Mouse (Mus musculus) left cerebral cortex, adult 2 months (tissue): ENCODE measurements at regions not wholly inside any gene's neighbourhood (a gene's known extent, or its start where the extent isn't known, plus 50 kb on each side); places are given as distances from the start of the nearest gene placed in this dataset.

Experiments
- DNase-seq, 2 experiments: peaks; one replicate each; pipeline ENCODE4 v3.0.0; 2021 to 2022; ENCODE audit warnings: low spot score in 2 of 2, mixed read lengths in 1 of 2; ENCODE audit errors: extremely low spot score in 1 of 2
- H3K27ac ChIP-seq: fragments of 200-600 bp; 2 replicates; pipeline ENCODE4 v1.8.1; 2022
- H3K4me3 ChIP-seq: fragments of 200-600 bp; 2 replicates; pipeline ENCODE4 v1.8.1; 2022
- CTCF ChIP-seq: fragments of 200-600 bp; IDR thresholded peaks from 2 replicates; pipeline ENCODE4 v1.8.1; 2022; ENCODE audit warnings: antibody characterized with exemption, mild to moderate bottlenecking, moderate library complexity
- intact Hi-C: fragments of 180-260 bp; cut with DNase I; formaldehyde crosslinking; loops from one replicate; pipeline ENCODE4 v1.15.1; 2025

DNA sequence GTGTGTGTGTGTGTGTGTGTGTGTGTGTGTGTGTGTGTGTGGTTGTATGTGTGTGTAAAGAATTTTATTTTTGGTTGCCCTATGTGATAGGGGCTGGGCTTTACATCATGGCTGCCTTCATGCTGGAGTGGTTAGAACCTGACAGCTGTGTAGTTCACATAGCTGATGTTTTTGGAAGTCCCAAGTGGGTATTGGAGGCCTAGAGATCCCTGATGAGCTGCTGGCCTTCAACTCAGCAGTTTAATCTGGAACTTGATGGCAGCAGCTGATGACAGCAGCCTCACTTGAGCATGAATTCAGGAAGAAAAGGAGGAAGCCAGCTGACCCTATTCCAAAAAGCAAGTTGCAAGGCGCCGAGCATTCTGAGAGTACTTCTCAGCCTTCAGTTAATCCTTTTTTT is 846.6 kb downstream of the Adgrl2 start:
- H3K27ac ChIP-seq, result no peak overlapping the region
- intact Hi-C loops, result no loop called here
- no peak for TF ChIP-seq CTCF
- no peak overlapping the region for H3K4me3 ChIP-seq
- no peak for DNase-seq

DNA sequence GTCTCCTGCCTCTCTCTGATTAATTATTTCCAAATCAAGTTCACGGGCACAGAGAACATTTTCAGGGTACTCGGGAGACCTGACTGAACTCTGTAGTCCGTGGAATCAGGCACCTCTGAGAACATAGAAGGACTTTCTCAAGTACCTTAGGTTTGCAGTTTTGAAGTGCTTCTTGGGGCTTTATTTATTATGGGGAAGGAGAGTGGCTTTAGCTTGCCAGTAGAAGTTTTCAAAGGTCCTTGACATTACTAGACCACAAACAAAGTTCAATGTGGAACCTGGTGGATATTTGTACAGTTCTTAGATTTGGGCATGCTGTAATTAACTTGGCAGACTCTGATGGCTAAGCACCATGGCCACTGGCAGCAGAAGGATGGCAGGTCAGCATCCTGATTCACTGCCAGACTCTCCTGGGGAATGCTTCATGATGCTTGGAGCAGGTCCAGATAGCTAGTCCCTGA is 853.5 kb downstream of the Adgrl2 start:
- intact Hi-C loops, result no loop called here
- no peak overlapping the region for H3K27ac ChIP-seq
- DNase-seq, result no peak
- no peak for TF ChIP-seq CTCF
- H3K4me3 ChIP-seq, result no peak overlapping the region

DNA sequence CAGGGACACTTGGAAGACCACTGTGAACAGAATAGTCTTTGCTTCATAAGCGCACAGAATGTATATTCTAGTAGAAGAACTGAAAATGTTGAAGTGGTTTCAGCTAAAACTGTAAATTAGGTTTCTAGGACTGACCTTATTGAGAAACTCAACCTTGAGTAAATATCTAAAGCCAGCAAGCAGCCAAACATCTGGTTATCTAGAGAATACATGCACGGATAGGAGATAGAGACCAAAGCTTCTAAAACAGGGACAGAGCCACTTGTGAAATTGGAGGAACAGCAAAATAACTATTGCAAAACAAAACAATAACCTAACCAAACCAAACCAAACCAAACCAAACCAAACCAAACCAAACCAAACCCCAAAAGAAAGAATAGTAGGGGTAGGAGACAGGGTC is 855.7 kb downstream of the Adgrl2 start:
- H3K4me3 ChIP-seq, result no peak overlapping the region
- TF ChIP-seq CTCF, result no peak
- intact Hi-C loops, result no loop called here
- DNase-seq, result no peak
- no peak overlapping the region for H3K27ac ChIP-seq

DNA sequence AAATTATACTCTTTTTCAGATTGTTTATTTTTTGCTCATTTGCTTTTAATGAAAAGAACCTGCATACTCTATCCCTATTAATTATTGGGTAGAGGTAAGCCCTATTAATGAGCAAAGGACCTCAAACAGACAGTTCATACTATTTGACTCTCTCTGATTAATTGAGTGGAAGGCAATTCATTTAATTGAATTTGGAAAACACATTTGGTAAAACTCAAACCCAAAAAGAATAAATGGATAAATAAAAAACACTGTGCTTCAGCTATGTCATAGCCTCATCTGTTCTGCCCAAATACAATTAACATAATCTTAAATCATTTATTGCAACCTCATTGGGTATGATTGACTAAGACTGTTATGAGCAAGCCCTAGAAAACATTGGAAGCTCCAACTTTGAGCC is 874.8 kb downstream of the Adgrl2 start:
- no peak for DNase-seq
- no peak for TF ChIP-seq CTCF
- intact Hi-C loops, result no loop called here
- no peak overlapping the region for H3K4me3 ChIP-seq
- H3K27ac ChIP-seq, result no peak overlapping the region

DNA sequence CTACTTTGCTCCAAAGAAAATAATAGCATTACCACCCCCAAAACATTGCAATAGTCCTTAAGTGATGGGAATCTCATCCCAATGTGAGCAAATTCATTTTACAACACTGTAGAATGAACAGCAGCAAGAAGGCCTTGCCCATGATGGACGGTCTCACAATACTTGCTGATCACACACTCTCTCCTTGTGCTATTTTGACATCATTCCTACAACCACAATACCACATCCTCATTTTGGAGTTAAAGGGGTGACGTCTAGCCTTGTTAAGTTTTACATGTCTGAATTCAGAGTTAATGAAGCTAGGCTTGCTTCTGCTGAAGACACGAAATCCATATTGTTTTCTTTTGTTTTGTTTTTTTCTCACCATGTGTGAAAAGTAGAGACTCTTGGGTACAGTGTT is 878.2 kb downstream of the Adgrl2 start:
- intact Hi-C loops, result no loop called here
- no peak for TF ChIP-seq CTCF
- Histone ChIP-seq H3K27ac (no peak overlapping the region), H3K4me3 (no peak overlapping the region)
- no peak for DNase-seq

DNA sequence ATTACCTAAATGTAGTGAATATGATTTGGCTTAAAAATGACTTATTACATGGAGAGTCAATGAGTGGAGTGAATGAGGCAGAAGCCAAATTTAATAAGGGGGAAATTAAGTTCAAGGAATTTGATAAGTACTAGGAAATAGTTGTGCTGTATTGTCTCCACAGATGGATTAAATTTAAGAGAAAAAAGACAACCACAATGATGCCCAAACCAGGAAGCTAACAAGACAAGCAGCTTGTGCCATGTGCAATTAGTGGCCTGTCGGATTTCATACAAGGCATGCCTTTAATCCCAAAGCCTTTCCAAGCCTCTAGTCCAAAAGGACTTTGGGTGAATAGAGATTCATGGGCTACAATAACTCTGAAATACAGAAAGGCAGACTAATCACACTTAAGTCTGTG is 883.3 kb downstream of the Adgrl2 start:
- no peak overlapping the region for H3K27ac ChIP-seq
- no peak for TF ChIP-seq CTCF
- no peak for DNase-seq
- no peak overlapping the region for H3K4me3 ChIP-seq
- intact Hi-C loops, result no loop called here

DNA sequence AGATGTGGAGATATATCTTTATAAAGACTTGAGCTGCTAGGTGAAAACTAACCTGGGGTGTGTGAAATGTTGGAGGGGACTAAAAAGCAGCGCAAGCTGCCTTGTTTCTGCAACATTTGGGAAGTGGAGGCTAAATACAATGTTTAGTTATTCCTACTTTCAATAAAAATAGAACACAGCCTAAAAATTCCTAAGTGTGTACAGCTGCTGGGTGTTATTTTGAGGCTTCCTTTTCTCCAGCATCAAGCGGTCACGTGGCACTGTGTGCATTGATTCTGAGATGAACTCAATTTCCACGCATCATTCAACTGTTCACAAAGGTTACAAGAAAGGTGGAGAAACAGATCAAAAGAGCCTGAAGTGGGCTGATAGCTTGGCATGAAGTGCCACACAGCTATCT is 896.4 kb downstream of the Adgrl2 start:
- Histone ChIP-seq H3K27ac (no peak overlapping the region), H3K4me3 (no peak overlapping the region)
- no peak for TF ChIP-seq CTCF
- intact Hi-C loops, result no loop called here
- no peak for DNase-seq

DNA sequence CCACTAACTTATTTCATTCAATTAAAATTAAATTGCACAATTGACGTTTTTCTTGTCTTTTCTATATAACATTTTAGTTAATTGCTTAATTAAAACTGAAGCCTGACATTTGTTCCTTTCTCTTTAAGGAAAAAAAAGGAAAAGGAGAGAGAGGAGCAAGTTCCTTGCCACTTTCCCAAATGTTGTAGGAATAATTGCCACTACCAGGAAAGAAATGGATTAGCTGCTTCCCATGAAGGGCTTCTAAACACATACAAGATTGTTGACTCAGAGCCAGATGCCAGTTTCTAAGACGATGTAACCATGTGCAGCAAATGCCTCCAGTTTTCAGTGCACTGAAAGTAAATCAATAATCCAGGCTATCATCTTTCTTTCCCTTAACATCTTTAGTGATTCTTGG is 914.5 kb downstream of the Adgrl2 start:
- intact Hi-C loops, result no loop called here
- no peak overlapping the region for H3K27ac ChIP-seq
- H3K4me3 ChIP-seq, result no peak overlapping the region
- no peak for TF ChIP-seq CTCF
- DNase-seq, result no peak

DNA sequence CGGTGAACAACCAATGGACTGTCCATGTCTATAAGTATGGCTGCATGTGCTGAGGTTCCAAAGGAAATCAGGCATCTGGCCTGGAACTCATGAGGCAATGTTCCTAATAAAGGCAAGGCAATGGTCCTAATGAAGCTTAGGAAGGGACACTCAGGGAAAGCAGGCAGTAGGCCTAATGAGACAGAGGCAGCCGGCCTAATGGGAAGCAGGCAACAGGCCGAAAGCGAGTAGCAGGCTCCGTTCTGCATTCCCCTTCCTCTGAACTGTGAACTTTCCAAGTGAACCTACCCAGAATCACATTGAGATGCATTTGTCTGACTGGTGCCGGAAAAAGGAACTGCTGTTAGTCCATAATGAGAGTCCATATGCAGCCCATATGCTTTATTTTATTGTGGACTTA is 923.7 kb downstream of the Adgrl2 start:
- intact Hi-C loops, result no loop called here
- no peak for DNase-seq
- no peak for TF ChIP-seq CTCF
- H3K27ac ChIP-seq, result no peak overlapping the region
- H3K4me3 ChIP-seq, result no peak overlapping the region

DNA sequence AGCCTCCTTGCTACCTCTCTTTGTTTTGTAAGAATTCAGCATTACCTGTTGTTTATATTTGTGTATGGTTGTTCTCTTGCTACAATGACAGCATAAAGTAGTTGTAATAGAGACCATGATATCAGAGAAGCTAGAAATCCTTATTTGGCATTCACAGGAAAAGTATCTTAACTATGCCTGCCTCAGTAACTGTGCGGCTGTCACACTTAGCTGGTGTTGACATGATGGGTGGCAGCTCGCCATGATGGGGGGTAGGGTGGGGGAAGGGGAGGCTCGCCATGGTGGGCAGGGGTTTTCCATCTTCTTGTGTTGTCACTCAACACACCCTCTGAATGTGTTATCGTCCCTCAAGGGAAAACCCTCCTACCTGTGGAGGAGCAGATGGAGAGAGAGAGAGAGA is 934.3 kb downstream of the Adgrl2 start:
- no peak for TF ChIP-seq CTCF
- DNase-seq, result no peak
- intact Hi-C loops, result no loop called here

DNA sequence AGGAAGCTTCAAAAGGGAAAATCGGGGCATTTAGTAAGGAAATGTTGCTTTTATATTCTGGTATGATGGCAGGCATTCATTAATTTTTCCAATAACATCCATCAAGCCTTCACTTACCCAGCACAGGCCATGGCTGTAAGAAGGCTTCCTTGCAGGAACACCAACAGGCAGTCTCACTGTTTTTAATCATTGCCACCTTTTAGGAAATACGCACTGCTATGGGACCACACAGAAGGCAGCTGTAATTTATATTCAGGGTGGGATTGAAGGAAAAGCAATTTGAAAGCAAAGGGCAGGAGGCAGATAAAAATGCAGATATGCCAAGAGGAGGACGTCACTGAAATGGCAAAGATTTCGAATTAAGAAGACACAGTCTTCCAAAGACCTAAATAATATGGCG is 937.8 kb downstream of the Adgrl2 start:
- no peak for DNase-seq
- no peak overlapping the region for H3K27ac ChIP-seq
- H3K4me3 ChIP-seq, result no peak overlapping the region
- intact Hi-C loops, result no loop called here
- no peak for TF ChIP-seq CTCF

More for the DNA sequence above, 934.3 kb downstream of the Adgrl2 start:
- Histone ChIP-seq H3K4me3 (no peak overlapping the region), H3K27ac (no peak overlapping the region)

DNA sequence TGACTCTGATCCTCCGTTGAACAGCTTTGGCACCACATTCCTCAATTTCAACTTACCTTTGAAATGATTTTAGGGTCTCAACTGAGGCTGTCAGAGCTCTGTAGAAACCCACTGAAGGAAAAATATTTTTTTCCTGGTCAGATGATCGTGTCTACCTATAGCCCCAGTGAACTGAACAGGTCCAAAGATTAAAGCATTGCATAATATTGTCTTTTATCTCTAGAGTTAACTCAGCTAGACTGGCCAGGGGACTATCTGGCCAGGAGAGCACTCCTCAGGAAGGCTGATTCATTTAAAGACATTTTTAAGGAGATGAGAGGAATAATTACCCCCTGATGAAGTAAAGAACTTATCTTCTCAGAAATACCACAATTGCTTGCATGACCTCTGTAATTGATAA is 942.1 kb downstream of the Adgrl2 start:
- no peak overlapping the region for H3K27ac ChIP-seq
- H3K4me3 ChIP-seq, result no peak overlapping the region
- intact Hi-C loops, result no loop called here
- no peak for TF ChIP-seq CTCF
- DNase-seq, result no peak

DNA sequence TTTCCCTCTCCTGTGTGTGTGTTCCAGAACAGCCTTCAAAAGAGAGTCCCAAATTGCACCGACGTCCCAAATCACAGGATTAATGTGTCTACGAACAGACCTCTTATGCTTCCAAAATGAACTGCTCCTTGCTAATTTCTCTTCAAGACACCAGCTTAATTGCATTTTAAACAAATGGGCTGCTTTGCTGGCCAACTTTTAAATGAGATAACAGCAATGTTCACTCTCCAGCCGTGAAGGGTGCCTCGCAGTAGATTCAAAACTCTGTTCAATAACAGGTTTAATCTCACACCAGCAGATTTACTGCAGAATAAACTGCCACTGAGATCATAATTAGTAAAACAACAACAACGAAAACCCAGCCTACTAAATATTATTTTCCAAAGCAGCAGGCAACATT is 957.8 kb downstream of the Adgrl2 start:
- no peak overlapping the region for H3K4me3 ChIP-seq

DNA sequence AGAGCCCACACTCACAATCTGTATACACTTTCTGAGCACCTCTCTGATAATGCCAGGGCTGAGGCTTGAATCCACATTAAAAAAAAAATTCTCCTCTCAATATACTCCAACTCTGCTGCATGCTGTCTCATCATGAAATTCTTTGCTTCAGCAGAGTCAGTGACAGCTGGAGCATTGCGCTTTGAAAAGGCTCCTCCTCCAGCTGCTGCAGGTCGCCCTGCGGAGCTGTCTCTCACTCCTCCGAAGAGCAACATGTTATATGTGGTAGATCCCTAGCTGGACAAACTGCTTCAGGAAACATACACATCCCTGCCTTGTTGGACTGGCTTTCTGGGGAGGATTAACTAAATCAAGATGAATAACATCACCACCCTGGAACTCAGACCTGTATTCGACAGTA is 984.5 kb downstream of the Adgrl2 start:
- DNase-seq, result no peak
- TF ChIP-seq CTCF, result no peak
- no peak overlapping the region for H3K4me3 ChIP-seq
- H3K27ac ChIP-seq, result no peak overlapping the region
- intact Hi-C loops, result loop anchor here (10.0 kb wide), 1 partner anchor 1011 kb away; no protein-coding TSS in a partner anchor

More for the DNA sequence above, 957.8 kb downstream of the Adgrl2 start:
- H3K27ac ChIP-seq, result no peak overlapping the region
- no peak for TF ChIP-seq CTCF
- DNase-seq, result no peak
- intact Hi-C loops, result no loop called here
